Mouse (Mus musculus): ENCODE measurements around the gene Csrnp3.
"Not testable (repeated sequence)": the region's sequence is repeated elsewhere in the genome, so short reads cannot be mapped to it uniquely, and the experiment has no call there.

Csrnp3 gene

GRCm38 (mm10) chr2:65845551-65845950 is at the start of gene Csrnp3:
Gene Csrnp3, plus strand, starts transcription at chr2:65845767.
- peak; percentile 59 for DNase-seq

GRCm38 (mm10) chr2:65801054-65801709 is 44.4 kb upstream of the Csrnp3 start:
- DNase-seq, result no peak

DNA sequence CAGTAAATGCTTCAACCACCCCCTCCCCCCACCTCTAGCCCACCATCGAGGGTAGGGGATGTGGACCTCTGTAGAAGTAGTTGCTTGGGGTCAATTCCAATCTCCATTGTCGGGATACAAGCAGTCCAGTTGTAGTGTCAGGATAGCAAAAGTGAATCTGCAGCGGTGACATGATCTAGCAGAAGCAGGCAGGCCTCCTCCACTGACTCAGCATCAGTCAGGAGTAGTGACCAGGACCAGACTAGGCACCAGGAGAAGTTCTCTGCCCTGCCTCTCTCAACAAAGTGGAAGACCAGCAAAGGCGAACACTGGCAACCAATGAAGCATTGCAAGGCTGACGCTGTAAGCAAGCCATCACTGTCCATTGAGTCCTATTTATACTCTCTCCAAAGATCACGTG is 39.0 kb upstream of the Csrnp3 start:
- no peak for DNase-seq

DNA sequence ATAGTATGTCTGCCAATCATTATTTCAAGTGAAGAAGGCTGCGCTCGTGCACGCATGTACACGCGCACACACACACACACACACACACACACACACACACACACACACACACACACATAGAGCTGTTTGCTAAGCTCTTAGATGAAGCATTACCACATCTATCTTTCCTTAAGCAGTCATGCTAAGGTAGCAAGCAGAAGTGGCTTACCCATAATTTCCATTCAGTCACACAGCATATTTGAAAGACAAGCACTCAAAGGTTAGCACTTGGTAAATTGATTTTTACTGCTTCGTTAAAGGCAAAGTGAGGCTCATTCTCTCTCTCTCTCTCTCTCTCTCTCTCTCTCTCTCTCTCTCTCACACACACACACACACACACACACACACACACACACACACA is 34.4 kb upstream of the Csrnp3 start:
- not testable (repeated sequence) for DNase-seq

GRCm38 (mm10) chr2:65818080-65818796 is 27.3 kb upstream of the Csrnp3 start:
- no peak for DNase-seq

DNA sequence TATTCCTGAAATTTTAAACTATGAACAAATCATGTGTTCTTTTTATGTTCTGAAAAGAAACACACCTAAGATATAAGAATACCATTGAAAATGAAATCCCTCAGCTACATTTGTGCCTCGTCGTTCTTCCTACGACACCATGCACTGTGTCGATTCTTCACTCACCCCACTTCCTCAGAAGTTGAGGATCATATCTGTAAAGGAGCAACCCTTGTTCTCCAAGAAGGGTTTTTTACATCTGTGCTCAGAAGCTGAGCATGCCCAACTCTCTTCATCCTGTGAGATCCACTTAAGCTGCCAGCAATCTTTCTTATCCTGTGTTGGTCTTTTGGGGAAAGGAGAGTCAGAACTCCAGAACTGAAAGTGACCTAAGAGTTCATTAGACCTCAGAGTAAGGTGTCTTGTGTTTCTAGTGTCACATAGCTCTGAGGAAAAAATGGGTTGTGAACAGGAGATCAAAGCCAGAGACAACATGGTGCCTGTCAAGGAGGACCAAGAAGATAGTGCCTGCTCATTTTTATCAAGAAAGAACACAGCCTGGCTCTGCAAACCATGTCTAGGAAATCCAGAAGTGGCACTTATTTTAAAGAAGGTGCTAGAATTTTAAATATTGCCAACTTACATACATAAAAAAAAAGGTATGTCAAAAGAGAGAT is 25.3 kb upstream of the Csrnp3 start:
- no peak for DNase-seq

DNA sequence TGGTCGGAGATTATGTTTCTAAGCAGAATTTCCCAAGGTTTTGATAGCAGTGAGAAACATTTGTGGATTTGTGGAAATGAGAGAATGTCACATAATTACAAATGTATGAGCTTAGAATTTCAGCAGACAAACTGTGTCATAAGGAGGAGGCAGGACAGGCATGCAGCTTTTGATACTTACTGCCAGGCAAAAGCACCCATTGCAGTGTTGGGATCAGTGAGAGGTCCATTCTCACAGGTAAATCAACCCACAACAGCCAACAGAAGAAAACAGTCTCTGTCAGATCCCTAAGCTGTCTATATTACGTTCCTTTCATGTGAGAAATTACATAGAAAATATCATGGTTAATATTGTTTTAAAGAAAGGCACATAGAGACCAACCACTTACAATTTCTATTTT is 19.3 kb upstream of the Csrnp3 start:
- no peak for DNase-seq

DNA sequence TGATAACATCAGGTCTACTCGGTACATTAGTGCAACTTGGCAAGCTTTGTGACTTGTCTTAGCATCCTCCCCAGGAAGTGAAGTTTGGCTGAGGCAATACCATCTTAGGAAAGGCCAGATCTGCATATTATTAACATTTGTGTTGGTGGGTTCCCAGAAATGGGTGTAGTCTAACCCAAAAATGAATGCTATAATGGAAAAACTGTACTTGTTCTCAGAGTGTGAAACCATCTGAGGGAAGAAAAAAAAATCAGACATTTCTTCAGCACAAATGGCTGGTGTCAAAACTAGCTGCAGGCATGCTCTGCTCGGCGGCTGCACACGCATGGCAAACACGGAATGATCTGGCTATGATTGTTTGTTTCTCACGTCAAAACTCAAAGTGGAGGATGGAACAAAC is 18.8 kb upstream of the Csrnp3 start:
- no peak for DNase-seq

- DNase-seq, result no peak
Observed at GRCm38 (mm10) chr2:65828699-65829098, 16.9 kb upstream of the Csrnp3 start.

- no peak for DNase-seq
Observed at GRCm38 (mm10) chr2:65832738-65833395, 12.7 kb upstream of the Csrnp3 start.

- no peak for DNase-seq
Observed at GRCm38 (mm10) chr2:65833421-65833820, 12.1 kb upstream of the Csrnp3 start.

DNA sequence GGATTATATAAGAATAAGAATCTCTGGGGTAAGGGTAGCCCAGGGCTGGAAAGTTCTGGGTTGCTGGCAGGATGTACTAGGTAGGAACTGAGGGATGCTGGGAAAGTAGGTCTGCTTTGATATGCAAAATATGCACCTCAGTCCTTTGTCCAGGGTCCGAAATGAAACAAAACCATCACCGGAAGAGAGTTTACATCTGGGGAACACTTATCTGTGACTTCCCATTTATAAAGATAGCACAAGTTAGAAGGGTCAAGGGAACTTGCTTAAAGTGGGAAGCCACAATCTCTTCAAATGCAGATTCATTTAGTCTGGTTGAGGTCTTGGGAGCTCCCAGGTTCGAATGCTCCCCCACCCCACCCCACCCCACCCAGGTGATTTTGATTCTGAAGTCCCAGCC is 4.0 kb upstream of the Csrnp3 start:
- DNase-seq, result no peak

DNA sequence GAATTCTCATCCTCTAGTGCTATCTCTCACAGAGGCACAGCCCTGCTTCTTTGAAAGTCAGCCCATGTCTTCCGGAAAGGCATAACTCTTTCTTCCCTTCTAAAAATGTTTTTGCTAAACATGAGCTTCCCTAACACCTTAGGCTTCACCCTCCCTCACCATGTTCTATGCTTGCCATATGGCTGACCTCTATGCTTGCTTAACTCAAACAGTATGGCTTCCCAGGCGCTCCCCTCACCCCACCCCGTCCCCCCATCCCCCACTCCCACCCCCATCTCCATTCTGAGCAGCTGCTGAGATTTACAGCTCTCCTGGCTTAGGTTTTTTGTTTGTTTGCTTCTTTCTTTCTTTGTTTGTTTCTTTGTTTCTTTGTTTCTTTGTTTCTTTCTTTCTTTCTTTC is 3.2 kb upstream of the Csrnp3 start:
- DNase-seq, result no peak

- DNase-seq, result no peak
Observed at GRCm38 (mm10) chr2:65846000-65846755, 611 bp downstream of the Csrnp3 start.

GRCm38 (mm10) chr2:65847463-65848110 is 2.0 kb downstream of the Csrnp3 start:
- DNase-seq, result no peak

GRCm38 (mm10) chr2:65848706-65849105 is 3.1 kb downstream of the Csrnp3 start:
- DNase-seq, result no peak

DNA sequence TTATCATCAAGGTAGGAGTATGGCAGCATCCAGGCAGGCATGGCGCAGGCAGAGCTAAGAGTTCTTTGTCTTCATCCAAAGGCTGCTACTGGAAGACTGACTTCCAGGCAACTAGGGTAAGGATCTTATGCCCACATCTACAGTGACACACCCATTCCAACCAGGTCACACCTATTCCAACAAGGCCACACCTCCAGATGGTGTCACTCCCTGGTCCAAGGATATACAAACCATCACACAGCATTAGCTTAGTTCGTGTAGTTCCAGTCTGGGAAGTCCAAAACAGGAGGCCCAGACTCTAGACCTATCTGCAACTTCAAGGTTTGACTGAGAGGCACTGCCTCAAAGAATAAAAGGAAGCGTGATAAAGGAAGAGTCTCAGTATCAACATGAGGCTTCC is 4.7 kb downstream of the Csrnp3 start:
- not testable (repeated sequence) for DNase-seq

GRCm38 (mm10) chr2:65856791-65857190 is 11.2 kb downstream of the Csrnp3 start:
- no peak for DNase-seq

DNA sequence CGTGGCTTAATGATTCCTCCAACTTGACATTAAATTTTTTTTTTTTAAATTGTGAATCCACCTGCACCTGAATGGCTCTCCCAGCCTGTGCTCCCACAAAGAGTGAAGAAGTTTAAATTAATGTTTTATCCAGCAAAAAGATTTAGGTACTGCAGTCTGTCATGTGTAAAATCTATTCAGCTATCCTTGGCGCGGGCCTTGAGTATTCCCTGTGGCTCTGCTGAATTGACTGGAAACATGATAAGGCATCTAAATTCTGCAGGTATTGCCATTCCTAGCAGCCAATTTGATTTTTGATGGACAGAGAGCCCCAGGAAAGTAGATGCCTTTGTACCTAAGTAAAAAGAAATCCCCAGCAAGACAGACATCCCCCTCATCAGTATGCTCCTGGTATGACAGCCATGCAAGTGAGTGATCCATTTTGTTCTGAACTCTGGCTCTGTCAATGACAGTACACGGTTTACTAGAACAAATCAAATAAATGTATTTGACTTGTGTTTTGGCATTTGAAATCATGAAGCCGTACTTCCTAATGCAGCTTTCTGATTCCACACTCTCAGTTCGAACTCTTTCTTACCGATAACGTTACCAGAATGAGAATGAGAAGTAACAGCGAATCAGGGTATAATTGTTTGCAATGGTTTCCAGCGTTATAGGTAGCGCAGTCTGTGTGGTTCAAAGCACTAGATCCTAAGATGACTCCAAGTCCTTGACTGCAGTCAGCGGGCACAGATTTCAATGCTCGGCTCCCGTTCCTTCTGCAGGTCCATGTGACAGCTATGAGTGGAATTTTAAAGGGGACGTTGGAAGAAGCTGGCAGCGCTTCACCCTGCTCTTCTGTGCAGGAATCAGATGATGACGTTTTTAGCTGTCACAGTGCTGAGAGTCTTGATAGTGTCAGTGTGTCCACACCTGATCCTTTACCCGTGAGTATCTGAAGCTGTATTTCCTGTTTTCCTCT is 14.5 kb downstream of the Csrnp3 start:
- no peak for DNase-seq

GRCm38 (mm10) chr2:65864778-65865339 is 19.3 kb downstream of the Csrnp3 start:
- no peak for DNase-seq
